Mouse (Mus musculus) cerebellum, adult (tissue): ENCODE results near the gene Tlr6.

Experiments used
- ATAC-seq: cut with Nextera tagmentation; 2 replicates; pipeline ENCODE4 v1.9.2; 2017; ENCODE audit warnings: mild to moderate bottlenecking, moderate library complexity, mixed read lengths; ENCODE audit not compliant: insufficient number of reproducible peaks, low FRiP score, low TSS enrichment

Gene Tlr6

DNA sequence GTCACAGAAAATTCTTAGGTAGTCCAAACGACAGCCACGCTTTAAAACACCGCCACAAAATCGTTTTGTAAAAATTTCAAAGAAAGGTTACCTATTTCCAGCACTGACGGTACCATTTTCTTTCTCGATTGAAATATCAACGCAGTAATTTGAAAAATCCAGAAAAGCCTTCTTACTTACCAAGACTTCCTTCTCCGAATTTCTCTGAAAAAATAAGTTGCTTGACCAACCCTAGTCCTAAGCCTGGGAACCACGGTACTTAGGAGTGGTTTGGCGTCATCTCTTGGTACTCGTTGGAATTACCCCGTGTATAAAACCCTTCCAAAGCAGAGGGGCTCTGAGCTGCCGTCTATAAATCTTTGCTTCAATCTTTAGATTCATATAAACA is at the start of gene Tlr6:
Gene Tlr6 (minus strand): TSS at position 255 of the 388 bp plus-strand sequence.
- ATAC-seq = no peak

DNA sequence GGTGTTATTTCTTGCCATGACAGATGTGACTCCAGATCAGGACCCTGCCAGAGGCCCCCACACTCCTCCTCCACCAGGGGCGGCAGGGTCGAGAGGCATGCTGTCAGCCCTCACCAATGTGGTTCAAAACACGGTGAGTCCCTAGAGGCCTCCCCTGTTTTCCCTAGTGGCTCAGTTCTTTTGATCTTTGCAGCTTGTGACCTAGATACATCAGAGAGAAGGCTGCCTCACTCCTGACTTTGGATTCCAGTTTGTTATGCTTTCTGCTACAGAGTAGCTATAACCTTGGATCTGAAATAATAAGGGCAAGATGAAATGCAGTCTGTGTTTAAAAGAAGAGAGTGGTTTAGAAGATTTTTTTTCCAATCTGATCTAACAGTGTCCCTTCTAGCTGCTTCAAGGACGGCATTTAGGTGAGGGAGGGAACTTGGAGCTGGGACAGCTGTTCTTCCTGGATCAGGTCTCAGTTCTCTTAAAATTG is 46.2 kb upstream of the Tlr6 start:
- no peak for ATAC-seq

DNA sequence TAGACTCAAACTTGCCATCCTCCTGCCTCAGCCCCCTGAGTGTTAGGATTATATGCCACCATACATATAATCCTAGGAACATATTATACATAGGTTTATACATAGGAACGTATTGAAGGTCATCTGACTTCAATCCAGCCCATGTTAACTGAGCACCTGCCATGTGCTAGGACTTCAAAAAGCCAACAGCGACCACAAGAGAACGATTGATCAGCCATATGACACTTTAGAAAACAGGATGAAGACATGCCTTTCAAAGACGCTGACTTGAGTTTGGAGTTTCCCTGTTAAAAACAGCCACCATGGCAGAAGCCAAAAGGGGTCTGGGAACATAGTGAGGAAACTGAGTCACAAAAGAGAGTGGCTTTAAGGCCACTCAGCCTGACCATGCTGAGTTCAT is 45.4 kb upstream of the Tlr6 start:
- no peak for ATAC-seq

DNA sequence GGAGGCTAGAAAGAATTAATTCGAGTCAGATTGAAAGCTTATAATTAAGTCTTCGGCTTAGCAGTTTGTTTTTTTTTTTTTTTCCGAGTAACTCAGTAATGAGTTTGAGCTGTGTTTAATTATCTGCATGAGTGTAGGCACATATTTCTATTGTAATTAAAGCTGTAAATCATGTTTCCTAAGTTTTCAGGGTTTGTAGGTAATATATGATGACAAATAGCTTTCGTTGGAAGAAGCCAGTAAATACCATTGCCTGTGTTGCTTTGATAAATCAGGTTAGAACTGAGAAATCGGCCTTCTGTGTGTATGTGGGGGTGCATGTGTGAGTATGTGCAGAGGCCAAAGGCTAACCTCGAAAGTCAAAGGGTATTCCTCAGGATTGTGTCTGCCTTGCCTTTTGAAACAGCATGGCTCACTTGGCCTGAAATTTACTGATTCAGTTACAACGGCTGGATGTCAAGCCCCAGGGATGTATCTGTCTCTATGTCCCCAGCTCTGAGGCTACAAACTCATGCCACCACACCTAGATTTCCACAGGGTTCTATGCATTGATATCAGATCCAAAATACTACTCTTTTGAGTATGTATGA is 44.1 kb upstream of the Tlr6 start:
- no peak for ATAC-seq

GRCm38 (mm10) chr5:65002940-65003824 is 43.3 kb upstream of the Tlr6 start:
- ATAC-seq = no peak; the same call in 1 of the 2 replicates

DNA sequence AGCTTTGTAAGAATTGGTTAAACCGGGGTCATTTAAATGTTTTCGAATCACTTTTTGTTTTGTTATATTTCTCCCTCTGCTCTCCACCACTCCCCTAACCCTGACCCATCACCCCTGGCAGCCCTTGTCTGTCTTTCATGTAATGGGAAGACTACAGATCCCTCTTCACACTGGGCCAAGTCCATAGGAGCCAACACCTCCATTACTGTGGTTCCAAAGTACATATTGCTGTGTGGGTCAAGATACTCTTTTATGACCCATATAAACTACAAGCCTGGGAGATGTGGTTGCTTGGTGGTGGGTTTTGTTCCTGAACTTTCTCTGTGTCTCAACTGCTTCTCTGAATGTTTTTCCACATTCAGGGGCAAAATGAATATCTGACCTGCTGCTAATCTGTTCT is 35.5 kb upstream of the Tlr6 start:
- ATAC-seq = no peak

DNA sequence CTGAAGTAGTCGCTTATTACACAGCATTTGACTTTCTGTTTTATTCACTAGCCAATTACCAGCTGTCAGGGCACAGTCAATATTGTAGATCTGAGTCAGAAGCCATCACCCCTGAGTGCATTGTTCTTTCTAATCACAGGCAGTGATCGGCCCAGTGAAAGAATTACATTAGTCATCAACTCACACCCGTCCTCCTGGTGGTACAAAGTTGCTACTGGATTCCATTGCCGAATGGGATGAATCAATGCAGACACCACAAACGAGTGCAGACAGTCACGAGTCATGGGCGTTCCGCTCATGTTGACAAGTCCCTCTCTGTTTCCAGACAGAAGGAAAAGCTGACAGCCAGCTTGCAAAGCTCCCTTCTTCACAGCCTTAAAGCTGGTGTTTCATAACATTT is 32.6 kb upstream of the Tlr6 start:
- ATAC-seq = no peak

- ATAC-seq = no peak
These were observed 30.0 kb upstream of the Tlr6 start for GRCm38 (mm10) chr5:64989940-64990339.

DNA sequence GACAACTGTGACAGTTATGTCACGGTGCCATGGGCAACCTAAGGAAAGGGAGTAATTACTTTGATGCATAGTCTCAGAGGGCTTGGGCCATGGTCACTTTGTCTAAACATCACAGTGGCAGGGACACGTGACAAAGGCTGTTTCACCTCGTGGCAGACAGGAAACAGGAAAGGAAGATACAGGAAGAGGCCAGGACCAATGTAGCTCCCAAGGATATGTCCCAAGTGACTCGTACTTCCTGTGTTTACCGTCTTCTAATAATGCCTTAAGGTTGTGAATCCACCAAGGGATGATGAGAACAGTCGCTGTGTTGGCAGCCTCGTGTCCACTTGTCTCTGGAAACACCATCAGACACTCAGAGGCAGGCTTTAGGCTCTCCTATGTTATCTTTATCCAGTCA is 26.1 kb upstream of the Tlr6 start:
- ATAC-seq = no peak

DNA sequence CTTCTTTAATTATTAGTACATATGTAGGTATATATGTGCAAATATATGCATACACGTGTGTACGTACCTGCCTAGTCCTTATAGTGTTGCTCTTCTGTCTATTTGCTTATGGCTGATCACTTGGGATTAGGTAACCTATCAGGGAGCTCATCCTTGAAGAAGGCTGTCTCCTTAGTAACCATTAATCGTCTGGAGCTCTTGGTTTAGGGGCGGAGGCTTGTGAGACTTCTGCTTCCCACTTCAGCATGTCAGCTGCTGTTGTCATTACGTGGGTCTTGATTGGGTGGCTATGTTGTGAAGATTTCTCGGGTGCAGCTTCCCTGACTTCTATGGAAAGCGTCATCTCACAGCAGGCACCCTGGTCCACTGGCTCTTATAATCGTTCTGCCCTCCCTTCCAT is 17.2 kb upstream of the Tlr6 start:
- ATAC-seq = no peak

- no peak for ATAC-seq
These were observed 15.2 kb upstream of the Tlr6 start for GRCm38 (mm10) chr5:64975121-64975520.

DNA sequence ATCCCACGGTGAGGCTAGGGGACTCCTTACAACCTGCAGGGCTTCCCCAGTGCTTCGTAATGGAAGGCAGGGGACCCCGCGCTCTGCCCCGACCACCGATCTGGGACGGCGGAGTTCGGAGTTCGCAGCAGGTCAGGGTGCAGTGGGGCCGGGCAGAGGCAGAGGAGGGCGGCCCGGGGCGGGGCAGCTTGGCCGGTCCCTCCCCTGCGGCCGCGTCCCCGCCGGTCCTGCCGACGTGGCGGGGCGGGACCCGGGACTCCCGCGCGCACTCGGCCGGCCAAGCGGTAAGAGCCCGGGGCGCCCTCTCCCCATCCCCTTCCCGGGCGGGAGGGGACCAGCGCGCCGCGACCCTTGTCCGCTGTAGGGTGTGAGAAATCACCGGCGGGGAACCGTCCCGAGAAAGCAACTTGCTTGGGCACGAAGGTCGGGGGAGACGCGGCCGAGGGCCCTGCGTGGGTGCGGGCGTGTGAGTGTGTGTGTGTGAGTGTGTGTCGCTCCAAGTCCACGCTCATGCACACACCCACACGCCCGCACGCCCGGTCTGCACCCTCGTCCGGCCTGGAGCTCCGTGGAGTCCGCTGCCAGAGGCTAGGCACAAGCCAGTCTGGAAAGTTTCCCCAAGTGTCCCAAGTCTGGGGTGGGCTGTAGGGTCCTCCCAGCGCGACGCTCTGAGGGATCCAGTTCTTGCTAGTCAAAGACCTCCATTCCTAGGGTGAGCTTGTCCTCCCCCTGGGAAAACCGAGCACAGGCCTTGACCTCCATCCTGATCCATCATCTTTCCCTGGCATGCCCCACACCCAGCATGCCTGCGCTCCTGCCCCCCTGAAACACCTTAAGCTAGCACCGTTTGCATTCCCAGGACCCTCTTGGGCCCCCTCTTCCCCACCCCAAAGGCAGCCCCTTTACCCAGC is 10.2 kb upstream of the Tlr6 start, which contains the start of gene Fam114a1:
Gene Fam114a1 (plus strand): TSS at position 211 of the 911 bp plus-strand sequence.
- peak; percentile 32 for ATAC-seq

GRCm38 (mm10) chr5:64968961-64969860 is 9.3 kb upstream of the Tlr6 start:
- no peak for ATAC-seq

DNA sequence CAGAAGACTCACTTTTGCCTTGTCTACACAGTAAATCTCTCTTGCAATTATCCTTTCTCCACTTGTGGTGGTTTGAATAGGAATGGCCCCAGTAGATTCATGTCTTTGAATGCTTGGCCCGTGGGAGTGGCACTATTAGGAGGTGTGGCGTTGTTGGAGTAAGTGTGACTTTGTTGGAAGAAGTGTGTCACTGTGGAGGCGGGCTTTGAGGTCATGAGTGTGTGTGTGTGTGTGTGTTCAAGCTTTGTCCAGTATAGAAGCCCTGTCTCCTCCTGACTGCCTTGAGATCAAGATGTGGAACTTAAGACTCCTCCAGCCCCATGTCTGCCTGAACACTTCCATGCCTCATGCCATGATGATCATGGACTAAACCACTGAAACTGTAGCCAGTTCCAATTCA is 3.8 kb upstream of the Tlr6 start:
- ATAC-seq = no peak

GRCm38 (mm10) chr5:64963271-64963670 is 3.4 kb upstream of the Tlr6 start:
- no peak for ATAC-seq

DNA sequence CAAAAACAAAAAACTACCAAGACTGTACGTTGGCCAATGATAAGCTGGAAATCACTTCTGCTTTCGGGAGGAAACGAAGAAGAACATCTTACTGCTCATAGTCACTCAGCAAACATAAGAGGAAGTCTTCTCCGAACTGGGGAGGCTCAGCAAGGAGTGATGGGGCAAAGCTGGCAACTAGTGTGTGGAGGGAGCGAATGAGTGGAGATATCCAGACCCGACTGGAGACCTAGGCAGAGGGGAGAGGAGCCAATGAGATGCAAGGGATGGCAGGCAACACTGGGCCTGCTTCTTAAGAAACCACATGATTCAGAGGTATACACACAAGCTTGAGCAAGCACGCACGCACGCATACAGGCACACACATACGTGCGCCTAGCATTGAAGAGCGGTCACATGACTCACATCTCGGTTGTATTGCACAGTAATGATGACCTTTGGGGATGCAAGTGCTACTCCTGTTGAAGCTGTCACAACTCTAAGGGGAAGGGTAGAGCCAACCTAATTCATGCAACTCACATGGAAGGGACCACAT is 1.0 kb upstream of the Tlr6 start:
- no peak for ATAC-seq

DNA sequence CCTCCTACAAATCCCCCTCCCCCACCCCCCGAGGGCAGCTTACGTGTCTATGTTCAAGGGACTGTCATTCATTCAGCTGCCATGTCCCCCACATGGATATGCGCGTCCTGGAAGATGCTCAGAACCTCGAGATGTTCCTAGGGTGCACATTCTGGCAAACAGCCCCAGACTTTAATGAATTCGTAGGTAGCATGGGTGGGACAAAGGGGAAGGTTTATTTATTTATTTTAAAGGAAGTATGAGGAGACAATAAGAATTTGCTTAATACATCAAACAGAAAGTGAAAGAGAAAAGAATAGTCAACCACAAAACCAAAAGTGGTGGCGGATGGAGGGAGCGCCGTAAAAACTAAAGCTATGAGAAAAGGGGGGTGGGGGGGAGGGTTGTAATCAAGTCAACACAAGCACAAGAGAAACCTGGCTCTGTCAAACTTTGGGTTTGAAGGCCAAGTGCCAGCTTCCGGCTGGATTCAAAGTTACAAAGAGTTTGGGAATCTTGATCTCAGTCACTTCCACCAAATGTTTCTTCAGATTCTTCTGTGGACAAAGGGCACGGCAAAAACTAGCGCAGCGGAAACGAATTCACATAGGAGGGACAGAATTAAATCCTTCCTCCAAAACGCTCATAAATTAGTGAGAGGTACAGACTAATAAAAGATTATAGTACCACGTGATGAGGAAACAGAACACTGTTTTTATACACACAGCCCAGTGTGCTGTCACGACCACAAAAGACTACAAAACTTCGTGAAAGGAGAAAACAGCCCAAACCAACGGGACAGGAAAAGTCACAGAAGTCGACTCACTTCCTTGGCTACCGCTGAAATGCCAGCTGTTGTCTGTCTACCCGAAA is 680 bp downstream of the Tlr6 start:
- ATAC-seq = no peak

- ATAC-seq = no peak
These were observed 5.0 kb downstream of the Tlr6 start for GRCm38 (mm10) chr5:64954931-64955330.

DNA sequence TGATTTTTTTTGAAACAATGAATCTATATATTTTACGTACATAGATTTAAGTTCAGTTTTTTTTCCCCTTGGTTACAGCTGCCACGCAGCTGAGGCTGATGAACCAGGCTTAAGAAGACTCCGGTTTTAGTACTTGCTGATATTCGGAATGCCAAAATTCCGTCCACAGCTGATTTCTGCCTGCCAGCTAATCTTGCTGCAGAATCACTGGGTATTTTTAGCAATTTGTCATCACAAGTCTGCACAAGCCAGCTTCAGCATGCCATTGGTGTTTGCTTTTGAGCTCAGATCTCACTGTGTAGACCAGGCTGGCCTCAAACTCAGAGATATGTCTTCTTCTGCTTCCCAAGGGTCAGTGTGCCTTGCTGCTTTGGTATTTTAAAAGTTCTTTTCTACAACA is 8.4 kb downstream of the Tlr6 start:
- no peak for ATAC-seq
